Mouse (Mus musculus) layer of hippocampus, postnatal 10 days (tissue): ENCODE measurements around the gene Rab30. TPM values are rescaled to one million over a fixed set of nuclear protein-coding genes. Genes with fewer than 3 reads are reported as not detected.

ENCODE experiments used
- DNase-seq, 2 experiments: peaks; one replicate each; pipeline ENCODE4 v3.0.0; 2021; ENCODE audit warnings: low spot score in 2 of 2
- total RNA-seq, 2 experiments: library from RNA; stranded (reverse); gene quantifications; 2 replicates each; pipeline ENCODE4 v1.2.3; 2021

Gene Rab30
- total RNA-seq, 2 experiments from 2014 or later: 43.7 to 44.0 TPM

DNA sequence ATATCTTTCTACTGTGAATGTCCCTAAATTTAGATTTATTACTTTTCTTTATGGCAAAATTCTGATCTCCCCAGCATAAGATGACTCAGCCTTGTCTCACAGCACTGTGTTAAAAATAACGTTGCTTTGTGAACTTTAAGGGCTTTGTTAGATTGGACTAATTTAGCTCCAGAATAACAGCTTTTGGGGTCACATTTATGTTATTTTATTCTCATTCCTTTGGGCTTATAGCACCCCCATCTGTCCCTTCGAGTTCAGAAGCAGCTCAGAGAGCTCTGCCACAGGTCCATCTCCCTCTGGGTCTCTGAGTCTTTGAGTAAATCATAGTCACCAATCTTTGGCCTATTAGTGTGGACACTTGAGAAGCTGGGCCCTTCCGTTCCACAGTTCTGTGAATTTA is 96.5 kb downstream of the Rab30 start:
- DNase-seq: no peak

DNA sequence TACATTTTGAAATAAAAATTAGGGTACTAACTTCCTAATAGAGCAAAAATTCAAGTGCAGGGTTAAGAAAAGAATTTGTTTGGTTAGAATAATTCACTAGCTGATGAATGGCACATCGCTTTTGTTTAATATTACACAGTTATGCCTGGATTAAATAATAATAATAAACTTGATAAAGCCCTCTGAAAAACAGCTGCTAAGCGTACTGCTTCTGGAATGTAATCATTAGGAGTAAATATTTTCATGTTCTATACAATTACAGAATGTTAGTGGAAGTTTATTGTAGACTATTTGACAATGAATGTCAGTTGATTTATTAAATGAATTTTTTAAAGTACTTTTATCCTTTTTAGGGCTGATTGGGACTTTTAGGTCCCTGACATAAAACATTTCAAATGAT is 100.9 kb downstream of the Rab30 start:
- no peak for DNase-seq

DNA sequence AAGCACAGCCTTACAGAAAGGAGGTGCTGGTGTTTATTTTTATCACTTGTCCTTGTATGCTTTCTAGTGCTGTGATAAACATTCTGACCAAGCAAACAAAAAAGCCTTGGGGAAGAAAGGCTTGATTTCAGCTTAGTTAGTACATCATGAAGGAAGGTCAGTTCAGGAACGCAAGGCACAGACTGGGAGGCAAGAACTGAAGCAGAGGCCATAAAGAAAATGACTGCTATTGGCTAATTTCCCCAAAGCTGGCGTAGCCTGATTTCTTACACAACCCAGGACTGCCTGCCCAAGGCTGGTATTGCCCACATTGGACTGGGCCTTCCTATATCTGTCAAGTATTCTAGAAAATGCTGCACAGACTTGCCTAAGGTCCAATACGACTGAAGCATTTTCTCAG is 106.8 kb downstream of the Rab30 start:
- no peak for DNase-seq

DNA sequence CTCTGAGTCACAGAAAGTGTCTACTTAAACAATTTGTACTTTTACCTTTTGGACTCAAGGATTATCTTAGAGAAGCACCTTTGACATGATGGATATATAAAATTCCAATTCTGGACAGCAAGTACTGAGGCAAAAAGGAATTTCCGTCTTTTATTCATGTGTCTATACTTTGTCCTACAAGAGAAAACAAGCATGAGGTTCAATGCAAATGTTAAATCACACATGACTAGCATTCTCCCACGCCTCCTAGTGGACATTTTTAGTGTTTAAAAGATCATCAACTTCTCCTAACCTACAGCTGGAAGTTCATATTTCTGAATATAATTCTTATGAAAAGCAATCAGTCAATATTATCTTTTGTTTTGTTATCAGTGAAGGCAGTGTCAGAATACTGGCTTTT is 125.1 kb downstream of the Rab30 start:
- DNase-seq: no peak

DNA sequence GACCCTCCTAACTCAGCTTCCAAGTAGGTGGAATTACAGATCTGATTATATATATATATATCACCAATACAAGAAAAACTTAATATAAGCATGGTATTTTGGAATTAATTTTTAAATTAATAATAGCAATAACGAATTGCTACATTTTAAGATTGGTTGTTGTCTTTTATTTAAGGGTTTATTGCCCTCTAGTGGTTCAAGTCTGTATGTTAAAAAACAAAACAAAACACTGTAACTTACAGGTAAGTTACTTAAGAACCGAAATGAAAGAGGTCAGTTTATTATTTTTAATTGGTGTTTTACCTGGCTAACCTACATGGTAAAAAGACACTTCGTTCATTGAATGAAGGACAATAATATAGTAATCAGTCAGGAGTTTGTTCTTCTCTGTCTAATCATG is 128.8 kb downstream of the Rab30 start:
- no peak for DNase-seq

DNA sequence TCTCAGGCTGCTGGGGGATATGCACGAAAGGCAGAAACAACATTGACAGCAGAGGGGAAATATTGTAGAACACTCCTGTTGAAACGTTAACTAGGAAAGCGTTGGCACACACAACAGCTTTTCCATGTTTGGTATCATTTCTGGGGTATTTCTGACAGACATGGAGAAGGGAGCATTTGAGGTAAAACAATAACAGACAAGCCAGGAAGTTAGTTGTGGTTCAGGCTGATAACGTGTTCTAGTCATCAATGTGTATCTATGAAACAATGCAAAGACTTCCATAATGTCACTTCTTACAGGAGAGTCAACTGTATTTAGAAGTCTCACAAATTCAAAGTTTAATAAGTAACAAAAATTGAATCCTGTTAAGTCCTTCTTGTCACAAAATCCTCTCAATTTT is 130.2 kb downstream of the Rab30 start:
- DNase-seq: no peak

DNA sequence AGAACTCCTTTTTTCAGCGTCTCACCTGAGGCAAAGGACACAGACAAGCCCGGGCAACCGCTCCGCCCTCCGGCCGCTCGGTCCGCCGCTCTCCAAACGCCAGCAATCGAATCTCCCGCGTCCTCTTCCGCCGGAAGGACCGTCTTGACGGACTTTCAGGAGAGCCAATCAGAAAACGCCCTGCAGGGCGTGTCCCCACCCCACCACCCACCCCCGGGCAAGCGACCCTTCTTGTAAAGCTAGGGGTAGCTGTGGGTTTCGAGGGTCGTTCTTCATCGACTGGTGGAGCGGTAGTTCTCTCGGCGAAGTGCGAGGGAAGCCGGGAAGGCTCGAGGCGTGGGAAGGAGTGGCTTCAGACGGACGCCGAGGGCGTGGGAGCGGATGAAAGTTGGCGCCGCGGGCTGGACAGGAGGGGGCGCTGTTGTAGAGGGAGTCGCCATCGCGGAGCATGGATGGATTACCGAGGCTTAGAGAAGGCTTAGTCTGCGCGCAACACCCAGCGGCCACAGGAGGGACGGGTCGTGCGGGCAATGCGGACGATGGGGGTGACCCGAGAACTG is 132.8 kb downstream of the Rab30 start, which contains the start of the genes Ddias and Prcp:
Gene Ddias, minus strand, starts transcription at position 132 of the 560 bp plus-strand sequence.
Gene Prcp, plus strand, starts transcription at position 355 of the 560 bp plus-strand sequence.
- DNase-seq: peak; percentile 98

DNA sequence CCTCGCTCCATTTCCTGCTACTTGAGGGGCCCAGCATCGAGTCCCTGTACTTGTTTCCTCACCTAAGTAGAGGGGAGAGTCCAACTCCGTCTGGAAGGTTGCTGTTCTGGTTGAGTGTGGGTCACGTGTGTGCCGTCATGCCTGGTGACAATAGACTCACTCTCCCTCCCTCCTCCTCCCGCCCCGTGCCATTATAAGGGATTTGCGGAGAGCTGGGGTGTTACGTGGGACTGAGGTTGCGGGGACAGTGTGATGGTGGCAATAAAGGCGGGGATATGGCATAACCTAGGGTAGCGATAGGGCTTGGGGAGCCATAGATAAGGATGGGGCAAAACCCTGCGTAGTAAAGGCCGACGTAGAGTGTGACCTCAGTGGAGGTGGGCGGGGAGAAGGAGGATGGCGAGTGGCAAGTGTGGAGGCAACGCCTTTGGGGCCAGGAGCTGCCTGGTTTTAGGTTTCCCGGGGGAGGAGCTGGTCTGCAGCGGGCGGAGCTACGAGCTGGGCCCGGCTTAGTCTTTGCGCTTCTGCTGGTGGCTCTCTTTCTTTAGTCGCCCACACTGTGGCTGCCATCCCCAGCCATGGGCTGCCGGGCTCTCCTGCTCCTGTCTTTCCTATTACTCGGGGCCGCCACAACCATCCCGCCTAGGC is 133.5 kb downstream of the Rab30 start:
- peak; percentile 76 to 84 for DNase-seq

DNA sequence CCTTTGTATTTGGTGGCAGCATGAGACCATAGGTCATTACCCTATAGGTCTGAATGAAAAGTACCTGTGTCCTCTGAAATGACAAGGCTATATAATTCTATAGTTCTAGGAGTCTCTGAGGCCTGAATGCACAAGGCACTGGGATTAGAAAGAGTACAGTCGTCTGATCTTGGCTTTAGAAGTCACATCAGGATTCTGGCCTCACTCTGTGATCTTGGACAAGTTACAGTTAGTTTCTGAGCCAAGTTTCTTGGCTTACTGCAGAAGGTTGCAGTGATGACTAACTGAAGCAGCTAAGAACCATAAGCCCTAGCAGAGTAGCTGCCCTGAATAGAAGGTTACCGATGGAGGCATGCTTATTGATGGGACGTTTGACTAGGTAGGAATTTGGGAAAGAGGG is 134.7 kb downstream of the Rab30 start:
- DNase-seq: peak in 1 of 2 experiments; percentile 13

DNA sequence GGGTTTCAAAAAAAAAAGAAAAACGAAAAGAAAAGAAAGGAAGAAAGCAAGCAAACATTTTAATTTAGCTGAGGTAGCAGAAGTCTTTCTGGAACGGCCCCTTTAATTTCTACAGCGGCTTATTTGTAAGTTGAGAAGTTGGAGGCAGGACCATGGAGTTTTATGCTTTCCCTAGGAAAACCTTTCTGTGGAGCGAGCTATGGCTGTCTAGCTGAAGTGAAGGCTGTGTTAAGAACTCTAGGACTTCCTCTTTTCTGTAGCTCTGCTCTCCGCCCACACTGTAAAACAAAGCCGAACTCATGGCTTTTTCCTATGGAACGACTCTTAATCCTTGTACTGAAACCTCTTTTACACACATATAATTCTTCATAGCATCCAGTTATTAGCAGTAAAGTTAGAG is 135.1 kb downstream of the Rab30 start:
- no peak for DNase-seq

DNA sequence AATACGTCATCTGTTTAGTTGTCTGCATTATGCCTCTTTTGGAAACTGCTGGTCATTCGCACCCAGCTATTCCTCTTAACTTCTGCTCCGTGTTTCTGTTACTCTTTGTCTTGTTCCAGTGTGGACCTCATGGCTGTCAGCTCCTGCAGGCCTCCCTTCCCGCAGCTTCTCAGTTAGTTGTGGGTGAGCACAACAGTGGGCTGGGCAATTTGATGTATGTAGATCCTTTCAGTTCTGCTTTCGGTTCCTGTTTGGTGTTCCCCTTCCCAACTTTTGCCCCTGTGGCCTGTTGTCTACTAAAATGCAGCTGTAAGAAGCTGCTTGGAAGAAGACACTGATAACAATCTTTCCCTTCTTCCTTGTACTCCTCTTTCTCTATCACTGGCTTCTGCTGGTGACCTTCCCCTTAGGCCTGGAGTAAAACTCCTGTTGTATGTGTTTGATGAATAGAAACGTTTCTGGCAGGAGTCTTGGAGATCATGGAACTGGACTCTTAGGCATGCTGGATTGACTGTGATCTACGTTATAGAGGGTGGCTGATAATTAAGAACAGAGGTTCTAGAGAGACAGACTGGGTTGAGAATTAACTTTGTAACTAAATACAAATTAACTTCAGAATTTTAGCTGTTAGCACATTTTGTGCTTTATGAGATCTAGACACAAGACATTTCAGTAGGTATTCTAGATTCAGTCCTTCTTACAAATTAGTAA is 137.3 kb downstream of the Rab30 start:
- DNase-seq: no peak

DNA sequence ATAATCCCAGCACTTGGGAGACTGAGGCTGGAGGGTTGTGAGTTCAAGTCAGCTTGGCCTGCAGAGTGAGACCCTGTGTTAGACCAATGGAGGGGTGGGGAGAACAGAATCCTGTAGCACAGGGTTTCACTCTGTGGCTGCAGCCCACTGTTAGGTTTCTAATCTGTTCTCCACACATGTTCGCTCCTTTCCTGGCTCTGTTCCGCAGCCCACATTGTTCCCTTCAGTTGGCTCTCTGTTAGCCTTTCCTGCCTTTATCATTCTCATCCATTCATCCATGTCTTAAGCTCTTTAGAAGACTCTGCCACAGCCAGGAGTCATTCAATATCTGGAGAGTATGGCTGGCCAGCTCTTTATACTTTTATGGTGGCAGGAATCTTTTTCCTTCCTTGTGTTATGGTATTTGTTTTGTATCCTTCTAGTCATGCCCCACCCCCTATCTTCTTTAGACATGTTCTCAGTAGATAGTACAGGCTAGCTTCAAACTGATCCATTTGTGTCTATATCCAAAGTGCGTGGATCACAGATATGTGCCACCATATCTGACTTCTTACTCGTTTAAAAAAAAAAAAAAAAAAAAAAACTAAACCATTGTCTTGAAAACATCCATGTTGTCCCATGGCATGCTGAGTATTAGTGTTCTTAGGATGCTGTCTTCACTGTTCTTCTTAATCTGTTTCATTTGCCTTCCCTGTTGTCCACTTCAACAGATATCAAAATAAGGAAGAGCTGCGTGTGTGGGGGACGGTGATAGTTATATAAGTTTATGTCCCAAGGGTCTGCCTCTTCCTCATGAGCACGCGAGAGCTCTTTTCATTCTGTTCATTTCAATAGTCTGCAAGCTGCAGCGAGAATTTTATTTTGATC is 142.7 kb downstream of the Rab30 start:
- DNase-seq: no peak

DNA sequence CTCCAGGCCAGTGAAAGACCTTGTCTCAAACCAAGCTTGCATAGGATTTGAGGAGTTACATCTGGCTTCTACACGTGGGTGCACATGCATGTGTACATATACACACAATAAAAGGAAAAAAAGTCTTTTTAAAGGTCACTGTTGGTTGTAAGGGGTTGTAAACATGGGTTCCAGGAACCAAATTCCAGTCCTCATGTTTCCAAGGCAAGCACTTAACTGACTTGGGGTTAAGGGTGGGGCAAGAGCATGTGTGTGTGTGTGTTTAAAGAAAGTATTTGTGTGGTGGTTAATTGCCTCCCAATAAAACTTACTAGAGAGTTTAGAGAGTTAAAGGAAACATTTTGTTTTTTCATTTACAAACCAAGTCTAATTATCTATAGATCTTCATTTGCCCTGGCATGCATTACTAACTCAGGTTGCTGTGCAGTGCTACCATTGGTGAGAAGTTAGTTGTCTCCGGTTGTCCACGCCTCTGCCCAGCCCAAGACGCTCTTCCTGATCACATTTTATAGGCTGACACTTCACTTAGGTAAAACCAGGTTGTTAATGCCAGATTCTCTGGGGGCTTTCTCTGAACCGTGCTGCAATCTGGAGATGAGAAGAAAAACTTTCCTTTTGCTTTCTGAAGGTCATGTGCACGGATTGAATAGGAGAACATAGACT is 143.7 kb downstream of the Rab30 start:
- no peak for DNase-seq

DNA sequence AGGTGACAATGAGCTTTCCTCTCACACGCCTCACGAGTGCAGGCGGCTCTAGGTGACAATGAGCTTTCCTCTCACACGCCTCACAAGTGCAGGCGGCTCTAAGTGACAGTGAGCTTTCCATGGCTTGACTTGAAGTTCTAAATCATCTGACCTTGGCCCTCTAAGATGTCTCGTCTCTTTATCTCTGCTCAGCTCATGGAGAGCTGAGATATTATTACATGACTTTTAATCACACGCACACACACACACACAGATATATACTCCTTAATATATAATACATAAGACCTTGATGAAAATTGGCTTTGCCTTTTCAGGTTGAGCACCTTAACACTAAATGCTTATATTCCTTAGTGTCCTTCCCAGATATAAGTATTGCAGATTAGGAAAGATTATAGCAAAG is 145.4 kb downstream of the Rab30 start:
- DNase-seq: no peak

DNA sequence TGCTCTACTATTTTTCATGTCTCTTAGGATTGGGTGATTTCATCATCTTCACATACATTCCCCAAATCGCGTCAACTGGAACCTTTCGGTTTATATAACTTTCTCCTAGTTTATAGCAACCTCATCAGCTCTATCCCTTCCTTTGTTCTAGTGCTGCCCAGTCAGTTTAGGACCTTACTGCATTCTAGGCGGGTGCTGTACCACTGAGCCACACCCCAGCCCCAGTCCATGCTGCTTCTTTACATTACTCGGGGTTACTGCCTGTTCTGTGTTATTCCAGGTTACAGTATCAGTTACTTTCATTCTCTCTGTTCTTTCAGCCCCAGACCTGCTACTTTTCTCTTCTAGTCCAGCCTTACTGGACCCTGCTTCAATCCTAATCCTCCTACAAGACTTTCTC is 145.8 kb downstream of the Rab30 start:
- DNase-seq: no peak

DNA sequence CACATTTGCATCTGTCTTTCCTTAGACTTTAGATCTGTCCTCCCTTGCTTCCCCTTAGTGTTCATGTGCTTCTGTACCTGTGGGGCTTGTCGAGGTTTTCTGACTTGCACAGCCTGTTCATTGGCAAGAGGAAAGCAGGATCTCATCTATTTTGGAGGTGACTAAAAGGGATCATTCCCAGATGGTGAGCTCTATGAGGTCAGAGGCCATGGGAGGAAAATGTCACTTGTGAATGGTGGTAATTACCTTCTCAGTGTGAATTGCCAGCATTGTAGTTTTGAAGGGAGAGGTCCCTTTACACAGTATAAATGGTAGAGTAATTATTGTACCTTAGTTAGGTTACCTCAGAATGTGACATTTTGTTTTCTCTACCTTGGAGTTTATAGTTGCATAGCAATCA is 148.8 kb downstream of the Rab30 start:
- DNase-seq: no peak

DNA sequence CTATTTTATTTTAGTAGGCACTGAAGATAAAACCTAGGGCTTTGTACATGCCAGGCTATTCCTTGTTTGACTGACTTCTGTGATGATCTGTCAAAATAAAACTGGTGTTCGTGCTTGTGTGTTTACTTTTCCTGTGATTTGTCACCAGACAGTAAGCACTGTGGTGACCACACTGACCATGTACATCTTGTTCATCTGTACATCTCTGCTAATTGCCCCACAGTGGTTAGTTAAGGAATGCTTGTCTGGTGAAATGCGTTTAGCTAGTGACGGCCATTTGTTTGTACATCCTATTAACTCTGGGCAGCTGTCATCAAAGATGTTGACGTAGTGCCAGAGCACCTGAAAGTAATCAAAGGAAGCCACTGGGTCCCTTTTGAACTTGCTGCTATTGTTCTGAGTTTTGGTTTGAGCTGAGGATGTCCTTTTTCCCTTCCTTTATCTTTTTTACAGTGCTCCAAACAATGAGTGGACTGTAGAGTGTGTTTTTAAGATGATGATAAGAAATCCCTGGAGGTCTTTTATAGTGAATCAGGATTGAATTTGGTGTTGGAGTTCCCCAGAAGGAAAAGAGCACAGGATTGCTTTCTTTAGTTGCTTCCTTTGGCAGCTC is 149.3 kb downstream of the Rab30 start:
- DNase-seq: no peak

DNA sequence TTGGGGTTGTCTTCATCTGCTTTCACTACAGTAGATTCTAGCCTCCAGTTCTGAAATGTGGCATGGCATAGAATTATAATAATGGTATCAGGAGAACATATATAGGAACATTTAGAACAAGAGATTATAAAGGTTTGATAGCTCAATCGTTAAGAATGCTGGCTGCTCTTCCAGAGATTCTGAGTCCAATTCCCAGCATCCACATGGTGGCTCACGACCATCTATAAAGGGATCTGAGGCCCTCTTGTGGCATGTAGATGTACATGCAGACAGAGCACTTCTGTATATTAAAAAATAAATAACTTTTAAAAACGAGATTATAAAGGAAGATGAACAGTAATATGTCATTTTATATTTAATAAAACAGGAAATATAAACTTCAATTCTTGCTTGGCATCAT is 152.1 kb downstream of the Rab30 start:
- DNase-seq: no peak
